Mouse (Mus musculus) heart, postnatal 0 days (tissue): ENCODE measurements around the gene Kctd11. TPM values are rescaled to one million over a fixed set of nuclear protein-coding genes. Genes with fewer than 3 reads are reported as not detected.

Experiments
- ATAC-seq: fragments of 200-750 bp; cut with Nextera tagmentation; 2 replicates; pipeline ENCODE4 v1.8.0; 2017; ENCODE audit warnings: low read depth, moderate number of reproducible peaks, moderate library complexity; ENCODE audit not compliant: insufficient read depth
- DNase-seq: peaks from one replicate; pipeline ENCODE4 v3.0.0-alpha.2; 2016; ENCODE audit warnings: low spot score
- H3K27ac ChIP-seq: fragments of 300-500 bp; sonication (generic); 2 replicates; pipeline ENCODE4 v1.5.1; 2014; ENCODE audit warnings: low read depth, mild to moderate bottlenecking
- H3K27me3 ChIP-seq: fragments of 300-500 bp; sonication (generic); 2 replicates; pipeline ENCODE4 v1.6.1; 2014; ENCODE audit warnings: low read length, mixed read lengths; ENCODE audit not compliant: control insufficient read depth, insufficient read depth
- H3K36me3 ChIP-seq: fragments of 300-500 bp; sonication (generic); replicated peaks from 2 replicates; pipeline ENCODE4 v1.6.1; 2014; ENCODE audit warnings: low read length, mixed read lengths; ENCODE audit not compliant: control insufficient read depth, insufficient read depth
- H3K4me1 ChIP-seq: fragments of 300-500 bp; sonication (generic); 2 replicates; pipeline ENCODE4 v1.6.1; 2014; ENCODE audit warnings: antibody characterized with exemption; ENCODE audit not compliant: control insufficient read depth, insufficient read depth
- H3K4me2 ChIP-seq: fragments of 300-500 bp; sonication (generic); 2 replicates; pipeline ENCODE4 v1.6.1; 2014; ENCODE audit warnings: low read depth, mild to moderate bottlenecking, low read length, moderate library complexity
- H3K4me3 ChIP-seq: fragments of 300-500 bp; sonication (generic); 2 replicates; pipeline ENCODE4 v1.5.1; 2014; ENCODE audit warnings: low read depth, low read length
- H3K9ac ChIP-seq: fragments of 300-500 bp; sonication (generic); replicated peaks from 2 replicates; pipeline ENCODE4 v1.6.1; 2014; ENCODE audit warnings: low read depth, low read length, mixed read lengths
- H3K9me3 ChIP-seq: fragments of 300-500 bp; sonication (generic); replicated peaks from 2 replicates; pipeline ENCODE4 v1.6.1; 2016; ENCODE audit warnings: low read length; ENCODE audit not compliant: control insufficient read depth
- CTCF ChIP-seq: IDR thresholded peaks from 2 replicates; pipeline ENCODE4 v1.5.1; 2016; ENCODE audit warnings: antibody characterized with exemption, control low read depth, low read depth
- EP300 ChIP-seq: IDR thresholded peaks from 2 replicates; pipeline ENCODE4 v1.6.1; 2016; ENCODE audit warnings: antibody characterized with exemption, low read depth
- WGBS: fragments of 180-500 bp; shearing (Covaris S2); extraction: QIAGEN DNeasy Blood & Tissue Kit; methylation state at CpG from one replicate; pipeline ENCODE4 v1.1.7; 2014; 5-methylcytosine and 5-hydroxymethylcytosine counted together
- polyA plus RNA-seq: library from polyadenylated mRNA; unstranded; fragments of >200 nt; fragmentation: Nextera tagmentation; extraction: Ambion mirVana; gene quantifications from 2 replicates; pipeline ENCODE4 v1.2.1, GENCODE M21; 2015
- total RNA-seq: library from RNA; depleted of rRNA; stranded (reverse); fragments of >200 nt; gene quantifications from 2 replicates; pipeline ENCODE4 v1.2.3, GENCODE M21; 2014; ENCODE audit warnings: low replicate concordance

Kctd11 gene
- total and polyA plus RNA-seq, 2 experiments from 2014 or later, result 2.3 to 9.4 TPM

GRCm38 (mm10) chr11:69895291-69895690 lies 14.1 kb upstream of the Kctd11 start, which contains the start of gene Acap1:
TSS of gene Acap1 (minus strand) at chr11:69895539.
- peaks cover 18% of the 10 kb centered on the region for H3K4me1 ChIP-seq
- TF ChIP-seq EP300 (no peak), CTCF (no peak)
- H3K27me3 ChIP-seq, result peaks cover 8% of the 10 kb centered on the region; the same call in 1 of the 2 replicates
- peak within 1 kb of the TSS; percentile 40; the same call in 1 of the 2 replicates for H3K27ac ChIP-seq
- H3K4me3 ChIP-seq, result no peak within 1 kb of the TSS; the same call in 1 of the 2 replicates
- H3K4me2 ChIP-seq, result no peak within 1 kb of the TSS
- no peak for ATAC-seq
- no peak within 1 kb of the TSS for H3K9ac ChIP-seq
- no peaks in the 10 kb centered on the region for H3K9me3 ChIP-seq
- no peaks in the 10 kb centered on the region for H3K36me3 ChIP-seq
- WGBS, result 66% methylated on average over 4 of the region's 4 CpGs
- no peak for DNase-seq

GRCm38 (mm10) chr11:69894671-69895070 lies 13.5 kb upstream of the Kctd11 start:
- H3K9ac ChIP-seq, result no peak overlapping the region
- no peak overlapping the region; the same call in 1 of the 2 replicates for H3K4me3 ChIP-seq
- ATAC-seq (no peak), DNase-seq (no peak)
- H3K4me2 ChIP-seq, result no peak overlapping the region
- WGBS, result 60% methylated on average over 5 of the region's 5 CpGs
- H3K9me3 ChIP-seq, result no peaks in the 10 kb centered on the region
- H3K36me3 ChIP-seq, result no peaks in the 10 kb centered on the region
- TF ChIP-seq CTCF (no peak), EP300 (no peak)
- H3K4me1 ChIP-seq, result peaks cover 12% of the 10 kb centered on the region
- H3K27ac ChIP-seq, result peak overlapping the region; percentile 40; the same call in 1 of the 2 replicates
- peaks cover 11% of the 10 kb centered on the region; the same call in 1 of the 2 replicates for H3K27me3 ChIP-seq

- no peak overlapping the region for H3K9ac ChIP-seq
- H3K4me1 ChIP-seq, result peaks cover 12% of the 10 kb centered on the region
- no peak overlapping the region for H3K27ac ChIP-seq
- H3K9me3 ChIP-seq, result no peaks in the 10 kb centered on the region
- H3K27me3 ChIP-seq, result peaks cover 17% of the 10 kb centered on the region; the same call in 1 of the 2 replicates
- DNase-seq (peak; percentile 76), ATAC-seq (peak; percentile 69)
- no peak overlapping the region for H3K4me2 ChIP-seq
- 13% methylated on average over 4 of the region's 4 CpGs for WGBS
- no peak overlapping the region for H3K4me3 ChIP-seq
- H3K36me3 ChIP-seq, result no peaks in the 10 kb centered on the region
- TF ChIP-seq CTCF (no peak), EP300 (no peak)
These were observed 10.3 kb upstream of the Kctd11 start for GRCm38 (mm10) chr11:69891482-69891881.

GRCm38 (mm10) chr11:69886907-69887635 lies 5.9 kb upstream of the Kctd11 start:
- no peak overlapping the region for H3K9ac ChIP-seq
- peaks cover 12% of the 10 kb centered on the region for H3K4me1 ChIP-seq
- TF ChIP-seq EP300 (no peak), CTCF (peak; percentile 51)
- H3K4me3 ChIP-seq, result no peak overlapping the region
- peaks cover 17% of the 10 kb centered on the region; the same call in 1 of the 2 replicates for H3K27me3 ChIP-seq
- H3K36me3 ChIP-seq, result no peaks in the 10 kb centered on the region
- H3K9me3 ChIP-seq, result no peaks in the 10 kb centered on the region
- H3K27ac ChIP-seq, result no peak overlapping the region
- H3K4me2 ChIP-seq, result no peak overlapping the region
- 50% methylated on average over 8 of the region's 8 CpGs for WGBS
- no peak for DNase-seq
- no peak for ATAC-seq

GRCm38 (mm10) chr11:69884663-69885062 lies 3.5 kb upstream of the Kctd11 start:
- DNase-seq, result no peak
- WGBS, result 69% methylated on average over 8 of the region's 8 CpGs
- H3K4me2 ChIP-seq, result peak overlapping the region; percentile 33
- no peak overlapping the region for H3K4me3 ChIP-seq
- H3K9ac ChIP-seq, result no peak overlapping the region; the same call in 1 of the 2 replicates
- no peaks in the 10 kb centered on the region for H3K36me3 ChIP-seq
- H3K4me1 ChIP-seq, result peaks cover 8% of the 10 kb centered on the region; the same call in 1 of the 2 replicates
- no peak for TF ChIP-seq EP300
- TF ChIP-seq CTCF, result no peak
- H3K27ac ChIP-seq, result peak overlapping the region; percentile 60
- 0 out of 2 replicates have a peak, but pooled peaks cover 6% of the 10 kb centered on the region for H3K27me3 ChIP-seq
- no peak for ATAC-seq
- H3K9me3 ChIP-seq, result no peaks in the 10 kb centered on the region
